Mouse (Mus musculus): ENCODE measurements around the gene Sccpdh. TPM values are rescaled to one million over a fixed set of nuclear protein-coding genes. Genes with fewer than 3 reads are reported as not detected.
"Not testable (repeated sequence)": the region's sequence is repeated elsewhere in the genome, so short reads cannot be mapped to it uniquely, and the experiment has no call there.

Gene Sccpdh
- total RNA-seq, 2 experiments from 2014 or later = 62.2 to 62.4 TPM

GRCm38 (mm10) chr1:179666971-179667370 is 1.0 kb upstream of the Sccpdh start:
- DNase-seq (ENCODE audit: low spot score in 2 of 2) = no peak

GRCm38 (mm10) chr1:179667450-179667849 is 560 bp upstream of the Sccpdh start:
- DNase-seq (ENCODE audit: low spot score in 2 of 2) = no peak

GRCm38 (mm10) chr1:179668836-179669537 is 977 bp downstream of the Sccpdh start:
- no peak for DNase-seq (ENCODE audit: low spot score in 2 of 2)

- no peak for DNase-seq (ENCODE audit: low spot score in 2 of 2)
Observed at GRCm38 (mm10) chr1:179674355-179674754, 6.3 kb downstream of the Sccpdh start.

GRCm38 (mm10) chr1:179677031-179677430 is 9.0 kb downstream of the Sccpdh start:
- no peak for DNase-seq (ENCODE audit: low spot score in 2 of 2)

GRCm38 (mm10) chr1:179679326-179679725 is 11.3 kb downstream of the Sccpdh start:
- no peak for DNase-seq (ENCODE audit: low spot score in 2 of 2)

- DNase-seq (ENCODE audit: low spot score in 2 of 2) = not testable (repeated sequence)
Observed at GRCm38 (mm10) chr1:179682753-179683152, 14.7 kb downstream of the Sccpdh start.

- no peak for DNase-seq (ENCODE audit: low spot score in 2 of 2)
Observed at GRCm38 (mm10) chr1:179686348-179686747, 18.3 kb downstream of the Sccpdh start.

- DNase-seq (ENCODE audit: low spot score in 2 of 2) = no peak
Observed at GRCm38 (mm10) chr1:179686781-179687180, 18.8 kb downstream of the Sccpdh start.

- DNase-seq (ENCODE audit: low spot score in 2 of 2) = no peak
Observed at GRCm38 (mm10) chr1:179687305-179687704, 19.3 kb downstream of the Sccpdh start.

GRCm38 (mm10) chr1:179687966-179688365 is 20.0 kb downstream of the Sccpdh start:
- DNase-seq (ENCODE audit: low spot score in 2 of 2) = no peak

- DNase-seq (ENCODE audit: low spot score in 2 of 2) = no peak
Observed at GRCm38 (mm10) chr1:179688415-179688814, 20.4 kb downstream of the Sccpdh start.

GRCm38 (mm10) chr1:179688914-179689313 is 20.9 kb downstream of the Sccpdh start:
- no peak for DNase-seq (ENCODE audit: low spot score in 2 of 2)

GRCm38 (mm10) chr1:179689479-179689878 is 21.5 kb downstream of the Sccpdh start:
- no peak for DNase-seq (ENCODE audit: low spot score in 2 of 2)

GRCm38 (mm10) chr1:179704150-179704549 is 36.1 kb downstream of the Sccpdh start:
- DNase-seq (ENCODE audit: low spot score in 2 of 2) = no peak

GRCm38 (mm10) chr1:179705154-179705553 is 37.1 kb downstream of the Sccpdh start:
- peak; percentile 54 to 60 for DNase-seq (ENCODE audit: low spot score in 2 of 2)

- DNase-seq (ENCODE audit: low spot score in 2 of 2) = peak; percentile 68 to 87
Observed at GRCm38 (mm10) chr1:179709390-179709789, 41.4 kb downstream of the Sccpdh start.

GRCm38 (mm10) chr1:179710739-179711138 is 42.7 kb downstream of the Sccpdh start:
- DNase-seq (ENCODE audit: low spot score in 2 of 2) = no peak

- DNase-seq (ENCODE audit: low spot score in 2 of 2) = no peak
Observed at GRCm38 (mm10) chr1:179712658-179713057, 44.6 kb downstream of the Sccpdh start.

GRCm38 (mm10) chr1:179713367-179713766 is 45.4 kb downstream of the Sccpdh start:
- no peak for DNase-seq (ENCODE audit: low spot score in 2 of 2)

GRCm38 (mm10) chr1:179715289-179715688 is 47.3 kb downstream of the Sccpdh start:
- DNase-seq (ENCODE audit: low spot score in 2 of 2) = not testable (repeated sequence)

GRCm38 (mm10) chr1:179715786-179716185 is 47.8 kb downstream of the Sccpdh start:
- DNase-seq (ENCODE audit: low spot score in 2 of 2) = no peak

- no peak for DNase-seq (ENCODE audit: low spot score in 2 of 2)
Observed at GRCm38 (mm10) chr1:179722811-179723469, 54.9 kb downstream of the Sccpdh start.

All from left cerebral cortex, adult 18-20 months (tissue).